Mouse (Mus musculus) midbrain, embryonic 12.5 days (tissue): ENCODE data around the gene Hspa14. TPM values are rescaled to one million over a fixed set of nuclear protein-coding genes. Genes with fewer than 3 reads are reported as not detected.

Source experiments
- ATAC-seq: fragments of 200-750 bp; cut with Nextera tagmentation; 2 replicates; pipeline ENCODE4 v1.8.0; 2017; ENCODE audit warnings: low read depth, moderate TSS enrichment, moderate library complexity; ENCODE audit not compliant: low FRiP score
- H3K27ac ChIP-seq: fragments of 300-500 bp; sonication (generic); replicated peaks from 2 replicates; pipeline ENCODE4 v1.5.1; 2016; ENCODE audit warnings: mild to moderate bottlenecking
- H3K27me3 ChIP-seq: fragments of 300-500 bp; sonication (generic); 2 replicates; pipeline ENCODE4 v1.6.1; 2016; ENCODE audit warnings: mild to moderate bottlenecking
- H3K36me3 ChIP-seq: fragments of 300-500 bp; sonication (generic); 2 replicates; pipeline ENCODE4 v1.6.1; 2016
- H3K4me1 ChIP-seq: fragments of 300-500 bp; sonication (generic); 2 replicates; pipeline ENCODE4 v1.6.1; 2016
- H3K4me2 ChIP-seq: fragments of 300-500 bp; sonication (generic); replicated peaks from 2 replicates; pipeline ENCODE4 v1.6.1; 2016; ENCODE audit warnings: mild to moderate bottlenecking, moderate library complexity
- H3K4me3 ChIP-seq: fragments of 300-500 bp; sonication (generic); 2 replicates; pipeline ENCODE4 v1.5.1; 2016; ENCODE audit warnings: mild to moderate bottlenecking
- H3K9ac ChIP-seq: fragments of 300-500 bp; sonication (generic); replicated peaks from 2 replicates; pipeline ENCODE4 v1.6.1; 2016; ENCODE audit warnings: mild to moderate bottlenecking, moderate library complexity
- H3K9me3 ChIP-seq: fragments of 300-500 bp; sonication (generic); 2 replicates; pipeline ENCODE4 v1.6.1; 2016; ENCODE audit warnings: mild to moderate bottlenecking
- WGBS: fragments of 180-500 bp; shearing (Covaris S2); methylation state at CpG from one replicate; pipeline ENCODE4 v1.1.7; 2016; 5-methylcytosine and 5-hydroxymethylcytosine counted together
- polyA plus RNA-seq: library from polyadenylated mRNA; unstranded; fragments of >200 nt; fragmentation: Nextera tagmentation; extraction: Ambion mirVana; gene quantifications from 2 replicates; pipeline ENCODE4 v1.2.1, GENCODE M21; 2016

Hspa14 gene
- polyA plus RNA-seq, 1 experiment from 2014 or later, result 95.9 TPM

DNA sequence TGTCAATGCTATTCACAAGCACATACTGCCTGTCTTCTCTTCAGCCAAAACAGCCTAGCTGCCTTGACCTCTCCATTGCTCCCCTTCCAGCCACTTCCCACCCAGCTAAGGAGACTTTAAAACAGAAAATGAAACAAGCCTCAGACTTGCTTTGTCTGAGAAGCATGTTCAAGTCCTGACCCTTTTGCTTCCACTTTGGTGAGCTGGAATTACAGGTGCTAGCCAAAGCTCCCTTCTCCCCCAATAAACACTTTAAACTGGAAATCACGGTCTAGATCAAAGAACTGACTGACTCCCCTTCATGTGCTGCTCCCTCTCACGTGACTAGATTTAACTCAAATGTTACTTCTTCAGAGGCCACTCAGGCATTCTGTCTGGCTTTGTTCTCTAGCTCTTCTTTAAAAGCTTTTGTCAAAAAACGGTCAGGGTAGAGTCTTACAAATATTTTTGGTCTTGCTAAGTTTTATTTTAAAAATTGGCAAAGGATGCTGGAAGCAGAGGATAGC, 36.8 kb downstream of the Hspa14 start:
- Histone ChIP-seq H3K27me3 (no peaks in the 10 kb centered on the region), H3K9ac (no peak overlapping the region), H3K4me3 (no peak overlapping the region), H3K4me2 (peak overlapping the region; percentile 73), H3K4me1 (peaks cover 11% of the 10 kb centered on the region), H3K27ac (no peak overlapping the region), H3K36me3 (no peaks in the 10 kb centered on the region), H3K9me3 (no peaks in the 10 kb centered on the region)
- 59% methylated on average over 3 of the region's 3 CpGs for WGBS
- ATAC-seq, result no peak

GRCm38 (mm10) chr2:3474861-3475283, 37.7 kb downstream of the Hspa14 start, which contains the start of gene Suv39h2:
Gene Suv39h2, minus strand, starts transcription at chr2:3475031.
- Histone ChIP-seq H3K27me3 (no peaks in the 10 kb centered on the region), H3K36me3 (0 out of 2 replicates have a peak, but pooled peaks cover 3% of the 10 kb centered on the region), H3K27ac (peak within 1 kb of the TSS; percentile 95), H3K4me1 (peaks cover 11% of the 10 kb centered on the region), H3K4me3 (peak within 1 kb of the TSS; percentile 93), H3K9ac (peak within 1 kb of the TSS; percentile 85), H3K4me2 (peak within 1 kb of the TSS; percentile 73), H3K9me3 (no peaks in the 10 kb centered on the region)
- whole genome bisulfite sequencing, result under 1% methylated on average over 42 of the region's 42 CpGs
- peak; percentile 97 for ATAC-seq

DNA sequence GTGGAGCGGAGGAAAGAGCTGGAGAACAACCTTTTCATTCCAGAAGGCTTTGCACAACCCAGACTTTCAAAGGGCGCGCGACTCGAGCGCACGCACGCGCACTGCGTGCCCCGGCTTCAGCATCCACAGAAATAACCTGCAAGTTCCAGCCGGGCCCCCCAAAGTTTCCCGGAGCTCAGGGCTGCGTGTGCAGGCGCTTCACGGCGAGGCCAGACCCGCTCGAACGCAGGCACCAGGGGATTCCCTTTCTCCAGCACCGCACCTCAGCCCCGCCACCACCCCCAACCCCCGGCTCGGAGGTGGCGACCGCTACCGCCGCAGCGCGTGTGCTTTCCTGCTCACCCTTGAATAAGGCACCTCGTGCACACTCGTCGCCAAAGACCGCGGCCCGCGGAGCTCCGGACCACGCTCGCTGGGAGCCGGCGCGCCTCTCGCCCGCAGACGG, 38.2 kb downstream of the Hspa14 start:
- H3K9me3 ChIP-seq, result no peaks in the 10 kb centered on the region
- WGBS, result under 1% methylated on average over 46 of the region's 46 CpGs
- no peaks in the 10 kb centered on the region for H3K27me3 ChIP-seq

DNA sequence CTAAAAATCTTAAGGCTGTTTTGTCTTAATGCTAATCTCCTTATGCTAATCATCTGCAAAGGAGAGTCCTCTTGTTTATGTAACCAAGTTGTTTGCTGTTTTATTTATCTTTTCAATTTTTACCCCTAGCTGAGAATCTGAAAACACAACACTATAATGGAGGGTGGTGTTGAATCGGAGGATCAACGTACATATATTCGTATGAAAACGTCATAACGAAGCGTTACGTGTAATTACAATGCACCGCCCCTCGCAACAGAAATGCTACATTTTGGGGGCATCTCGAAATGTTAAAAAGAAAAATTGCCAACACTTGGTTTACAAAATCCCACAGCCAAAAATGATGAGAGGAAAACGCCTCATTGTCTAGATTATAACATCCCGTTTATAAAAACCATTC, 38.7 kb downstream of the Hspa14 start:
- WGBS, result 1% methylated on average over 12 of the region's 12 CpGs
- H3K4me3 ChIP-seq, result peak overlapping the region; percentile 93
- peak overlapping the region; percentile 95 for H3K27ac ChIP-seq
- no peak for ATAC-seq
- H3K4me2 ChIP-seq, result peak overlapping the region; percentile 73
- H3K36me3 ChIP-seq, result peaks cover 8% of the 10 kb centered on the region; the same call in 1 of the 2 replicates
- H3K9me3 ChIP-seq, result no peaks in the 10 kb centered on the region
- peaks cover 11% of the 10 kb centered on the region for H3K4me1 ChIP-seq
- peak overlapping the region; percentile 85 for H3K9ac ChIP-seq
- H3K27me3 ChIP-seq, result no peaks in the 10 kb centered on the region

More for the DNA sequence above, 38.2 kb downstream of the Hspa14 start:
- H3K4me3 ChIP-seq, result peak overlapping the region; percentile 93
- peak overlapping the region; percentile 95 for H3K27ac ChIP-seq
- peak overlapping the region; percentile 85 for H3K9ac ChIP-seq
- peak overlapping the region; percentile 73 for H3K4me2 ChIP-seq
- H3K4me1 ChIP-seq, result peaks cover 11% of the 10 kb centered on the region
- ATAC-seq, result peak; percentile 81
- H3K36me3 ChIP-seq, result peaks cover 8% of the 10 kb centered on the region; the same call in 1 of the 2 replicates

DNA sequence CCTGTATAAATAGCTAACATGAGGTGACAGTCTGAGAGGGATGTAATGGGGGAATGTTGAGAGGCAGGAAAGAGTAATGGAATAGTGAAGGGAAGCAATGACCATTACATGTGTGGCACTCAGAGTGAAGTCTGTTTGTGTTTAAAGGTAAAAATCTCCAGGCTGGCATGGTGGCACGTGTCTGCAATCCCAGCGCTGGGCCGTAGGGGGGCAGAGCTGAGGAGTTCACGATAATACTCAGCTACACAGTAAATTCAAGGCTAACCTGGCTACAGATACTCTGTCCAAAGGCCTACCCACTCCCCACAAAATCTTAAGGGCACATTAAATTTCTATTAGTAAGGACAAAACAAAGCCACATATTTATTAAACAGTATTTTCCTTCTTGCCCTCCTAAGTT, 56.0 kb downstream of the Hspa14 start:
- ATAC-seq, result no peak

DNA sequence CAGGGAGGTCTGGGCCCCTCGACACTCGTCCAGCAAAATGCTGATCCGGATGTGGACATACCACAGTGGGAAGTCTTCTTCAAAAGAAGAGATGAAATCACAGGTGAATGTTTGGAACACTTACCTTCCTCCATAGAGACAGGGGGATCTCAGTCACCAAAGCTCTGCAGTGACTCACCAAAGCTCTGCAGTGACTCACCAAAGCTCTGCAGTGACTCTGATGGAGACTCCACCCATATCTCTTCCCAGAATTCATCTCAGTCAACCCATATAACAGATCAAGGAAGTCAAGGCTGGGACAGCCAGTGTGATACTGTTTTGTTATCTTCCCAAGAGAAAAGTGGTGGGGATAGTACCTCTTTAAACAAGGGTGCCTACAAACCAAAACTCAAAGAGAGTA, 59.5 kb downstream of the Hspa14 start:
- Histone ChIP-seq H3K4me2 (no peak overlapping the region), H3K27me3 (no peaks in the 10 kb centered on the region), H3K36me3 (peaks cover 60% of the 10 kb centered on the region), H3K4me3 (no peak overlapping the region), H3K27ac (no peak overlapping the region), H3K4me1 (no peaks in the 10 kb centered on the region), H3K9me3 (no peaks in the 10 kb centered on the region), H3K9ac (no peak overlapping the region)
- 94% methylated on average over 3 of the region's 3 CpGs for WGBS
- no peak for ATAC-seq

More for the DNA sequence above, 56.0 kb downstream of the Hspa14 start:
- Histone ChIP-seq H3K4me1 (no peaks in the 10 kb centered on the region), H3K9me3 (no peaks in the 10 kb centered on the region), H3K4me2 (no peak overlapping the region), H3K27me3 (no peaks in the 10 kb centered on the region), H3K4me3 (no peak overlapping the region), H3K9ac (no peak overlapping the region), H3K27ac (no peak overlapping the region), H3K36me3 (peaks cover 78% of the 10 kb centered on the region)
- WGBS, result 86% methylated on average over 4 of the region's 4 CpGs

GRCm38 (mm10) chr2:3449431-3449830, 63.2 kb downstream of the Hspa14 start:
- H3K4me1 ChIP-seq, result no peaks in the 10 kb centered on the region
- no peaks in the 10 kb centered on the region for H3K9me3 ChIP-seq
- no peak overlapping the region for H3K4me2 ChIP-seq
- no peak overlapping the region for H3K9ac ChIP-seq
- no peaks in the 10 kb centered on the region for H3K27me3 ChIP-seq
- peaks cover 48% of the 10 kb centered on the region for H3K36me3 ChIP-seq
- no peak for ATAC-seq
- no peak overlapping the region for H3K4me3 ChIP-seq
- 85% methylated on average over 2 of the region's 2 CpGs for WGBS
- no peak overlapping the region for H3K27ac ChIP-seq

- Histone ChIP-seq H3K9me3 (no peaks in the 10 kb centered on the region), H3K27me3 (no peaks in the 10 kb centered on the region), H3K4me1 (no peaks in the 10 kb centered on the region), H3K4me2 (no peak overlapping the region), H3K4me3 (no peak overlapping the region), H3K27ac (no peak overlapping the region), H3K36me3 (peaks cover 35% of the 10 kb centered on the region), H3K9ac (no peak overlapping the region)
- WGBS, result 89% methylated on average over 4 of the region's 4 CpGs
- no peak for ATAC-seq
These were observed 66.6 kb downstream of the Hspa14 start for GRCm38 (mm10) chr2:3445984-3446383.

GRCm38 (mm10) chr2:3444206-3444605, 68.4 kb downstream of the Hspa14 start:
- 89% methylated on average over 7 of the region's 7 CpGs for WGBS
- H3K9ac ChIP-seq, result no peak overlapping the region
- H3K27me3 ChIP-seq, result no peaks in the 10 kb centered on the region
- H3K27ac ChIP-seq, result no peak overlapping the region
- no peaks in the 10 kb centered on the region for H3K9me3 ChIP-seq
- no peak for ATAC-seq
- H3K4me2 ChIP-seq, result no peak overlapping the region
- H3K4me3 ChIP-seq, result no peak overlapping the region
- H3K4me1 ChIP-seq, result no peaks in the 10 kb centered on the region
- peaks cover 42% of the 10 kb centered on the region for H3K36me3 ChIP-seq

Other genes starting within 250 kb of the Hspa14 start
- gene Nmt2, start 228.6 kb downstream of the Hspa14 start, polyA plus RNA-seq, result 67.1 and 69.2 TPM in 2 replicates
- gene Rpp38, start 180.2 kb downstream of the Hspa14 start, polyA plus RNA-seq, result 15.8 and 16.1 TPM in 2 replicates
- not detected in 2 replicates for gene Acbd7, start 176.6 kb downstream of the Hspa14 start, polyA plus RNA-seq
- not detected in 2 replicates for gene Olah, start 115.6 kb downstream of the Hspa14 start, polyA plus RNA-seq
- gene Meig1, start 90.2 kb downstream of the Hspa14 start, polyA plus RNA-seq, result 1.3 TPM in 1 of 2 replicates, not detected in the other
- gene Dclre1c, start 88.7 kb downstream of the Hspa14 start, polyA plus RNA-seq, result 9.4 and 9.9 TPM in 2 replicates
- gene Suv39h2, start 37.8 kb downstream of the Hspa14 start, polyA plus RNA-seq, result 31.7 and 35.3 TPM in 2 replicates
- gene Gm45902, start within 50 bp of the Hspa14 start, polyA plus RNA-seq, result 10.4 and 11.5 TPM in 2 replicates
- gene Cdnf, start 216 bp upstream of the Hspa14 start, polyA plus RNA-seq, result 0.08 and 0.15 TPM in 2 replicates
- gene Fam107b, start 57.7 kb upstream of the Hspa14 start, polyA plus RNA-seq, result 44.6 and 49.9 TPM in 2 replicates